Mouse (Mus musculus) brain, embryonic 14.5 days (tissue): ENCODE measurements around the gene Fezf1.

ENCODE experiments used
- CTCF ChIP-seq: fragments of 200-500 bp; IDR thresholded peaks from 2 replicates; pipeline ENCODE4 v1.5.1; 2012; ENCODE audit warnings: inconsistent platforms, mild to moderate bottlenecking, moderate library complexity, borderline replicate concordance; ENCODE audit not compliant: insufficient read depth, insufficient read length; ENCODE audit errors: extremely low read depth
- POLR2A ChIP-seq: fragments of 200-500 bp; IDR thresholded peaks from 2 replicates; pipeline ENCODE4 v1.6.1; 2012; ENCODE audit warnings: mild to moderate bottlenecking, inconsistent platforms, borderline replicate concordance; ENCODE audit not compliant: poor library complexity, insufficient read depth, insufficient read length, severe bottlenecking; ENCODE audit errors: extremely low read depth

GRCm38 (mm10) chr6:23288752-23289151, 40.6 kb upstream of the Fezf1 start:
- no peak for TF ChIP-seq CTCF
- TF ChIP-seq POLR2A = no peak
